Mouse (Mus musculus) mouse trophoblast stem cell (cell line): ENCODE measurements around the gene Sema3g.

Source experiments
- in situ Hi-C, 2 experiments: fragments of 300-500 bp; cut with MseI, MboI; formaldehyde crosslinking; loops; 2 replicates in 1 of 2; 3 replicates in 1 of 2; pipeline ENCODE4 v1.15.1; 2025

Gene Sema3g

GRCm38 (mm10) chr14:31232404-31233069 is 14.9 kb downstream of the Sema3g start:
- in situ Hi-C loops: no loop called here

- in situ Hi-C loops: no loop called here
These were observed 15.7 kb downstream of the Sema3g start for GRCm38 (mm10) chr14:31233070-31233995.

- in situ Hi-C loops: no loop called here
These were observed 16.4 kb downstream of the Sema3g start for GRCm38 (mm10) chr14:31233996-31234591.

GRCm38 (mm10) chr14:31237101-31237882 is 19.6 kb downstream of the Sema3g start:
- in situ Hi-C loops: no loop called here

GRCm38 (mm10) chr14:31240528-31240927 is 22.9 kb downstream of the Sema3g start:
- in situ Hi-C loops: no loop called here

GRCm38 (mm10) chr14:31244777-31245176 is 27.1 kb downstream of the Sema3g start:
- in situ Hi-C loops: no loop called here

GRCm38 (mm10) chr14:31245946-31246345 is 28.3 kb downstream of the Sema3g start:
- in situ Hi-C loops: no loop called here

GRCm38 (mm10) chr14:31248396-31248795 is 30.7 kb downstream of the Sema3g start:
- in situ Hi-C loops: no loop called here

- in situ Hi-C loops: no loop called here
These were observed 32.8 kb downstream of the Sema3g start for GRCm38 (mm10) chr14:31250222-31251083.

- in situ Hi-C loops: no loop called here
These were observed 33.5 kb downstream of the Sema3g start, which contains the start of the genes Phf7 and Bap1 for GRCm38 (mm10) chr14:31251084-31251604. Gene Phf7 (minus strand): TSS chr14:31251317. Gene Bap1 (plus strand): TSS chr14:31251450.

- in situ Hi-C loops: no loop called here
These were observed 34.0 kb downstream of the Sema3g start for GRCm38 (mm10) chr14:31251626-31252025.

GRCm38 (mm10) chr14:31252091-31252490 is 34.4 kb downstream of the Sema3g start:
- in situ Hi-C loops: no loop called here

- in situ Hi-C loops: no loop called here
These were observed 40.9 kb downstream of the Sema3g start for GRCm38 (mm10) chr14:31258476-31259050.

- in situ Hi-C loops: no loop called here
These were observed 42.7 kb downstream of the Sema3g start for GRCm38 (mm10) chr14:31260374-31260773.

- in situ Hi-C loops: no loop called here
These were observed 43.3 kb downstream of the Sema3g start for GRCm38 (mm10) chr14:31260932-31261331.

GRCm38 (mm10) chr14:31267649-31268048 is 50.0 kb downstream of the Sema3g start:
- in situ Hi-C loops: no loop called here

- in situ Hi-C loops: no loop called here
These were observed 50.8 kb downstream of the Sema3g start for GRCm38 (mm10) chr14:31268301-31269001.

GRCm38 (mm10) chr14:31269456-31270100 is 51.9 kb downstream of the Sema3g start:
- in situ Hi-C loops: no loop called here

GRCm38 (mm10) chr14:31271121-31271520 is 53.5 kb downstream of the Sema3g start:
- in situ Hi-C loops: no loop called here
